Mouse (Mus musculus) stomach, postnatal 0 days (tissue): ENCODE measurements at regions not wholly inside any gene's neighbourhood (a gene's known extent, or its start where the extent isn't known, plus 50 kb on each side); places are given as distances from the start of the nearest gene placed in this dataset.

Experiments
- CTCF ChIP-seq: IDR thresholded peaks from 2 replicates; pipeline ENCODE4 v1.5.1; 2016; ENCODE audit warnings: antibody characterized with exemption, low read depth, mild to moderate bottlenecking, moderate library complexity
- EP300 ChIP-seq: optimal IDR thresholded peaks from 2 replicates; pipeline ENCODE3; 2016; ENCODE audit warnings: antibody characterized with exemption

GRCm38 (mm10) chr14:107080407-107080806 is 974.4 kb downstream of the Trim52 start:
- TF ChIP-seq CTCF (no peak), EP300 (no peak)
